Mouse (Mus musculus): Measurements from ENCODE around the gene P2rx7.

Gene P2rx7

DNA sequence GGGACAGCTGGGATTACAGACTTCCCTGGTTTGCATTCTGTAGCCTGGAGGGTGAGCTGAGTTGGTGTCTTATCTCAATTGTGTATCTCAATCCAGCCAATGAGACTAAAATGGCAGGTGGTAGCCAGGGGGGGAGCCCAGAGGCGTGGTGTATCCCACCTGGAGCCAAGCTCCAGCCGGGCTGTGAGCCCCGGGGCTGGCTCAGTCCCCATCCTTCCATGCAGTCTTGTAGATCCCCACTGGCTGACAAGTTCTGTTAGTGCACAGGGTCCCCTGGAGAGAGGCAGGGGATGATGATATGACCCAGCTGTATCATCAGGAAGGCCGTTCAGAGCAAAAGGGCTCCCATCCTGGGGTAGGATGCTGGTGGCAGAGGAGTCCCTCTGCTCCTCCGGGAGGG is 82.9 kb downstream of the P2rx7 start:
- no peak for DNase-seq (ENCODE audit: extremely low spot score, low read depth, low spot score)

DNA sequence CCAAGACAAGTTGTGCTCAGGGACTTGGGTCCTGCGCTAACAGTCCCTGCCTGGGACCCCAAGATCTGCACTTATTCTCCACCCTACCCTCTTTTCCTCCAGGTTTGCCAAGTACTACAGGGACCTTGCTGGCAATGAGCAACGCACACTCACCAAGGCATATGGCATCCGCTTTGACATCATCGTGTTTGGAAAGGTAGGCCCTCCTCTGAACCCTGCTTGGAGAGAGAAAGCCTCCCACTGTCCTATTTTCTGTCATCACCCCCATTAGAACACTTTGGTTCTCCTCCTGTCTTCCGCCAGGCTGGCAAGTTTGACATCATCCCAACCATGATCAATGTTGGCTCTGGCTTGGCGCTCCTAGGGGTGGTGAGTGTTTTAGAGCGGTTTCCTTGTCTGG is 83.4 kb downstream of the P2rx7 start:
- no peak for DNase-seq (ENCODE audit: extremely low spot score, low read depth, low spot score)

DNA sequence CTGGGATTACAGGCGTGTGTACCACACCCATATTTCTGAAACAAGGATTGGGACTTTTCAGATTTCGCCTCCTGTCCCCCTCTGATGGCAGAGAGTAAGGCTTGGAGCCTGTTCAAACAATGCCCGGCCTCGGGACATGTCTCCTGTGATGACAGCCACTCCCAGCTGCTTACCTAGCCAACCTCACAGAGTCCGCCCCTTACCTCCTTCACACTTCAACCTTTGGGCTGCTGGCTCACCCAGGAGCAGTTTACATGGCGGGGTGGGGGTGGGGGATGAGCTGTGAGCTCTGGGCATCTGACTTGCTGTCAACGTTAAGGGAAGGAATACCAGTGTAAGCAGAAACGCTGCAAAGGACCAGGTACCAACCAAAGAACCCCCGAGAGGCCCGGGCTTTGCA is 87.1 kb downstream of the P2rx7 start:
- no peak for DNase-seq (ENCODE audit: extremely low spot score, low read depth, low spot score)

DNA sequence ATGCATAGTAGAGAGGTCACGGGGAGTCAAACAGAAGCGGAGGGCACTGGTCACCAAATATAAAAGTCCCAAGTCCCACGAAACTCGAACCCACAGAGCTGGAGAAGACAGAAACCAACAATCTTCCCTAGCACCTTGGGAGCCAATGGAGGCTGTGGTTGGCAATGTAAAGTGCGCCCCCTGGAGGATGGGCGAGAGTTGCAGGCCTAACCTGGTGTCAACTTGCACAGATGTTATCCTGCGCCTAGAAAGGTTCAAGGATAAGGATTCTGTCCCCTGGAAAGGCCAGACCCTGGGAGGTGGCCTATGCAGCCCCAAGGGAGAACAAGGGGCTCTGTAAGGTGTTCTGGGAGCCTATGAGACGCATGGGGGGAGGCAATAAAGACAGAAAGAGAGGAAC is 87.6 kb downstream of the P2rx7 start:
- DNase-seq (ENCODE audit: extremely low spot score, low read depth, low spot score) = no peak

DNA sequence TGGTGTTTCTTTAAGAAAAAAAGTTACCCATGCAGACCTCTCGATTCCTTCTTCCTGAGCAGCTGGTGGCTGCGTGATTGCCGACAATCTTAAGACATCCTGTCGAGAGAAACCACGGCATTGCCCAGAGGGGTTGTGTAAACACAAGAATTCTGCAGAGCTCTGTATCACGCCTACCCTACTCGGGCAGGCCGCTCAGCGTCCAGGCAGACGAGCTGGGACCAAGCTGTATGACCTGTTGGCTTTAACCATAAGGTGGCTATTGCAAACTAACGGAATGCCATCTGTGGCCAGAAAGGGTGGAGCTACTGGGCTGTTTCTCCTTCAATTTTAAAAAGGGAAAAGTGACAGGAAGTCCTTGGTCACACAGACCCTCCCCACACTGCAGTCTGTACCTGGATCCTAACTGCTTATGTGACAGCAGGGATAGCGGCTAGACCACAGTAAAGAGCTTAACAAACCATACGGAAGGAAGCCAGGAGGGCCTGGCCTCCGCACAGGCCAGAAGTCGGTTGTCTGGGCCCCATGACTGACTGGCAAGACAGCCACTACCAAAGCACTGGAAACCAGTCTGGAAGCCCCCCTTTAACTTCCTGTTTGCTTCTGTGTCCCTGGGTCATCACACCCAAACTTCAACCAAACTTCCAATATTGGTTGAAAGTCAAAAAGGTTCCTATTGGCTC is 88.4 kb downstream of the P2rx7 start:
- no peak for DNase-seq (ENCODE audit: extremely low spot score, low read depth, low spot score)

DNA sequence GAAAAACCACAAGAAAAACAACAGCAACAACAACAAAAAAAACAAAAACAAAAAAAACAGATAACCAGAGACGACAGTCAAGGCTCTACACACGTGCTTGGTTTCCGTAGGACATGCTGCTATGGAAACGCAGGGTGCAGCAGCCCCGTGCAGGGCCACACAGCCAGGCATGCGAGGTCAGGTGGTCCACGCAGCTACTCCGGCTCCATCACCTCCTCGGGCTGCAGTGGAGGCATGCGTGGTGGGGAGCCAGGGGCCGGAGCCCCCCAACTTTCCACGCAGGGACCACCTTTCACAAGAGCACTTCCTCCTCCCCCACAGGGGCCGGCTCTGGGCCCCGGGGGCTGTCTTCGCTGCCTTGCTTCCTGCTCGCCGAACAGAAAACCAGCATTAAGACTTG is 90.2 kb downstream of the P2rx7 start:
- DNase-seq (ENCODE audit: extremely low spot score, low read depth, low spot score) = no peak

DNA sequence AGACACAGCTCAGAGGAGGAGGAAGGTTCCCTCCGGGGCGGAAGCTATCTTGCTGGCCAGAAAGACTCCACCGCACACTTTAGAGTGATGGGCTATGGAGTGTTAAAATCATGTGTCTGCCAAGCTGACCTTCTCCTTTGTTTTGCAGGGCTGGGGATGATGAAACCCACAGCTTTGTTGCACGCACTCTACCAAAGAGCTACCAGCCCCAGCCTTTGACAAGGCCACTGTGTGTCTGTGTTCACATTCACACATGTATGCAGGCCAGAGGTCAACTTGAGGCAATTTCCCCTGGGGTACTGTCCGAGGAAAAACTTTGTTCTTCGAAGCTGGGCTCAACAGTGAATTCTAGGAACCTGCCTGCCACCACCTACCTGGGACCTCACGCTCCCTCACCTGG is 92.1 kb downstream of the P2rx7 start:
- DNase-seq (ENCODE audit: extremely low spot score, low read depth, low spot score) = no peak

DNA sequence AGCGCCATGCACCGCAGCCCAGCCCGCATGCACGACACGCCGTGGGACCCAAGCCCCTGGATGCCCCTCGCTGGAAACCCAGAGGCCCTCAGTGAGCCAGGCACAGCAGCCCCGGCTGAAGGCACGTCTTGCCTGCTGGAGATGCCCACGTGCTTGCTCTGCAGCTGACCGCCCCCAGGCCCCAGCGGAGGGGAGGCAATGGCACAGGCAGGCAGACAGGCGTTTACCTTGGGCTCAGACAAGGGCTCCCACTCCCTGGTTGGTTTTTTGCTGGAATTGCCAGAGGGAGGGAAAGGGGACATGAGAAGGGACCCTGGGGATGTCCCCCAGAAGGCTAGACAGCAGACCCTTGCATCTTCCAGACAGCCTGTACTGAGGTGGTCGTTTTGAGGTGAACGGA is 93.0 kb downstream of the P2rx7 start:
- DNase-seq (ENCODE audit: extremely low spot score, low read depth, low spot score) = no peak
